Mouse (Mus musculus) thymus, postnatal 14 days (tissue): ENCODE measurements around the gene Pla2g12b.

Experiments used
- DNase-seq: peaks from one replicate; pipeline ENCODE4 v3.0.0; 2021

Gene Pla2g12b

DNA sequence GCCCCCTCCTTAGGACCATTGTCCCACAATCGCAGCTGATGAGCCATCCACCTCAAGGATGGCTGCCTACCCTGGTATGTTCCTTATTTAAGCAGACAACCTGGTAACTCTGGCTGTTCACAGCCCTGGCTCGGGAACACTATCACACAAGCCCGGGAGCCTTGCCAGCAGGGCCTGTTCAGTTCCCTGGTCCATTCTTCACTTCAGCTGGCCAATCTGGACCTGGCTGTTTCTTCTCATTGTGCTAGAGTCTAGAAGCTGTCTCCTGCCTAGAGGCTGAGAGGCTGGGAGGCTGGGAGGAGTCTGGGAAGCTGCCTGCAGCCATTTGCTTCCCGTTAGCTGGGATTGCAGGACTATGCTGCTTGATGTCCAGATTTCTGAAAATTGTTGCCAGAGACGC is 67.0 kb downstream of the Pla2g12b start:
- no peak for DNase-seq
